Comparison of ENCODE assay signal across 12 mouse cellular contexts in the genomic region with DNA sequence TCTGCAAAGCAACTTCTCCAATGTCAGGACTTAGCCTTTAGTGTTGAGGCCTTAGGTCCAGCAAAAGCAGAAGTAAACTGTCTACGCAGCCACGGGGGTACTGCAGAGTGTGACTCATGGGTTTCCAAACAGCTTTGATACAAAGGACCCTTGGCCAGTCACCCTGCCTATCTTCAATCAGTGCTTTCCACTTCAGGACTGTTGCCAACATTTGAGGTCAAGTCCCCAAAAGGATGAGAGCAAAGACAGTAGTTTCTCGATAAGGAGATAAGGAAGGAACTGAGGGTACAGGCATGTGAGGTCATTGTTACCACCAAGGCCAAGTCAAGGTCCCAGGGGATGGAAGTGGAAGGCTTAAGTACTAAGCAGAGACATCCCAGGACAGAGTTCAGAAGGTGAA. TPM values are rescaled to one million over a fixed set of nuclear protein-coding genes. Genes with fewer than 3 reads are reported as not detected.
DNase-seq lines count a peak whose midpoint lies in the region; ATAC-seq and TF ChIP-seq lines count a peak whose summit lies in the region.
"Had no signal": no experiment of that assay in that cellular context is flagged by ENCODE, and none has a peak within 500 bp of the region (broad histone marks: within the 10 kb centered on the region; RNA-seq: fewer than 3 reads in every experiment).

No protein-coding gene starts in this region.

- H3K27me3 ChIP-seq in kidney, embryonic 15.5 days = peaks cover 4% of the 10 kb centered on the region; the same call in 1 of the 2 replicates
- H3K27me3 ChIP-seq in CH12.LX (replicated peaks) = no peaks in the 10 kb centered on the region
- H3K27me3 ChIP-seq: limb, embryonic 15.5 days had no signal

- H3K36me3 ChIP-seq in kidney, embryonic 15.5 days = no peaks in the 10 kb centered on the region
- H3K36me3 ChIP-seq in CH12.LX (replicated peaks in 1 of 2; ENCODE audit: control insufficient read depth in 1 of 2, insufficient read depth in 1 of 2, low read length in 1 of 2) = no peaks in the 10 kb centered on the region
- H3K36me3 ChIP-seq: limb, embryonic 15.5 days had no signal

- in situ Hi-C loops in CH12.LX (cut with MboI; ENCODE audit: low pct_ligation_motif_present, low pct_unique_long_range_greater_than_20kb, low sequenced_read_pairs) = no loop called here

- no peak for TF ChIP-seq EP300 in CH12.LX (IDR thresholded peaks at IDR 0.05; ENCODE audit: low read length)

- no peaks in the 10 kb centered on the region for H3K9me3 ChIP-seq in kidney, embryonic 15.5 days (replicated peaks)
- no peaks in the 10 kb centered on the region for H3K9me3 ChIP-seq in CH12.LX (replicated peaks; ENCODE audit: low read length)
- H3K9me3 ChIP-seq: limb, embryonic 15.5 days had no signal

- WGBS in kidney, embryonic 15.5 days = 78% methylated on average over 3 of the region's 3 CpGs

- peak; percentile 43 for DNase-seq in kidney, adult 11 months
- DNase-seq in CH12.LX (ENCODE audit: extremely low read depth) = peak; percentile 18
- no peak for DNase-seq in layer of hippocampus, adult 8-10 months (ENCODE audit: low spot score in 2 of 2)
- DNase-seq in urinary bladder, postnatal 36 days (ENCODE audit: low spot score in 2 of 2) = no peak
- DNase-seq: cerebellum, adult 18-20 months; layer of hippocampus, postnatal 36 days; thymus, postnatal 25 days had no signal

- no peak overlapping the region for H3K27ac ChIP-seq in kidney, embryonic 15.5 days
- no peak overlapping the region for H3K27ac ChIP-seq in CH12.LX (ENCODE audit: insufficient read depth, low read depth)
- H3K27ac ChIP-seq: limb, embryonic 15.5 days had no signal

- no peak for ATAC-seq in kidney, embryonic 15.5 days (replicated peaks; ENCODE audit: low FRiP score)
- ATAC-seq in granulocyte monocyte progenitor cell, adult 5-6 weeks (replicated peaks; ENCODE audit: poor library complexity, severe bottlenecking) = peak; percentile 100
- peak; percentile 92 for ATAC-seq in megakaryocyte progenitor cell, adult 5-6 weeks (replicated peaks; ENCODE audit: poor library complexity)
- ATAC-seq: activated CD4-positive, CD25-positive, alpha-beta regulatory T cell, adult 4 months had no signal

- H3K79me2 ChIP-seq in CH12.LX (replicated peaks; ENCODE audit: control insufficient read depth, extremely low read depth, insufficient read depth, poor library complexity, severe bottlenecking) = no peaks in the 10 kb centered on the region

- no peak overlapping the region for H3K4me2 ChIP-seq in kidney, embryonic 15.5 days
- no peak overlapping the region for H3K4me2 ChIP-seq in CH12.LX (ENCODE audit: insufficient read depth, low read depth, poor library complexity, severe bottlenecking)
- H3K4me2 ChIP-seq: limb, embryonic 15.5 days had no signal

- no peak for TF ChIP-seq CTCF in CH12.LX (conservative IDR thresholded peaks at IDR 0.05 in 1 of 2, IDR thresholded peaks at IDR 0.05 in 1 of 2; ENCODE audit: low read depth in 2 of 2, low read length in 2 of 2)

- TF ChIP-seq POLR2A in CH12.LX (IDR thresholded peaks at IDR 0.05; ENCODE audit: low read depth, low read length) = no peak

- no peak overlapping the region for H3K4me3 ChIP-seq in kidney, embryonic 15.5 days (replicated peaks)
- no peak overlapping the region for H3K4me3 ChIP-seq in CH12.LX (replicated peaks in 1 of 3; ENCODE audit: low read depth in 2 of 3, low read length in 2 of 3, poor library complexity in 1 of 3)
- H3K4me3 ChIP-seq: limb, embryonic 15.5 days had no signal

- H3K4me1 ChIP-seq in kidney, embryonic 15.5 days = no peaks in the 10 kb centered on the region
- peaks cover 0 to 19% of the 10 kb centered on the region in 2 experiments; a peak in 2 of 4 replicates for H3K4me1 ChIP-seq in CH12.LX (ENCODE audit: control insufficient read depth in 1 of 2, insufficient read depth in 2 of 2)

- dilution Hi-C loops in CH12.LX (cut with MboI; ENCODE audit: extremely low pct_ligation_motif_present, extremely low pct_unique_long_range_greater_than_20kb, low sequenced_read_pairs) = no loop called here

- no peak for TF ChIP-seq RAD21 in CH12.LX (IDR thresholded peaks at IDR 0.05; ENCODE audit: low read depth, low read length)

- no peak overlapping the region for H3K9ac ChIP-seq in kidney, embryonic 15.5 days
- no peak overlapping the region for H3K9ac ChIP-seq in CH12.LX (ENCODE audit: insufficient read depth, low read depth)
- H3K9ac ChIP-seq: limb, embryonic 15.5 days had no signal

TF ChIP-seq in CH12.LX, 34 proteins besides CTCF, POLR2A, EP300 and RAD21:
- no peak for TF ChIP-seq MAFK (IDR thresholded peaks at IDR 0.05; ENCODE audit: insufficient replicate concordance, low read length)
- no peak for TF ChIP-seq IRF4 (IDR thresholded peaks at IDR 0.05; ENCODE audit: low read depth, low read length)
- no peak for TF ChIP-seq ETS1 (conservative IDR thresholded peaks at IDR 0.05; ENCODE audit: low read depth, low read length)
- no peak for TF ChIP-seq CHD1 (IDR thresholded peaks at IDR 0.05; ENCODE audit: low read depth, low read length)
- TF ChIP-seq ZKSCAN1 (IDR thresholded peaks at IDR 0.05; ENCODE audit: borderline replicate concordance, low read depth, low read length) = no peak
- no peak for TF ChIP-seq NRF1 (IDR thresholded peaks at IDR 0.05; ENCODE audit: low read depth, low read length)
- TF ChIP-seq E2F4 (IDR thresholded peaks at IDR 0.05; ENCODE audit: insufficient replicate concordance, low read depth, low read length) = no peak
- no peak for TF ChIP-seq MAZ (IDR thresholded peaks at IDR 0.05; ENCODE audit: low read depth, low read length)

RNA-seq across cellular contexts. Expression of a gene that starts 2.3 kb away (rescaled TPM):
- polyA plus RNA-seq in kidney, embryonic 15.5 days (2015; fragmentation: Nextera tagmentation; extraction: Ambion mirVana) = 5.2 and 5.6 TPM in 2 replicates
- 0.04 and 0.08 TPM in 2 replicates for total RNA-seq in CH12.LX (2012; rRNA removed)
- 0.05 and 0.09 TPM in 2 replicates for total RNA-seq in CH12.LX (2014; rRNA removed)
- 0.07 and 0.14 TPM in 2 replicates for polyA plus RNA-seq in CH12.LX (2012; ENCODE audit: insufficient read length, low read depth)
- total RNA-seq in granulocyte monocyte progenitor cell, adult 5-6 weeks (2014; fragmentation: Nextera tagmentation) = not detected in 2 replicates
- total RNA-seq in granulocyte monocyte progenitor cell, adult 5-6 weeks (2017) = not detected in 2 replicates
- not detected in 2 replicates for total RNA-seq in megakaryocyte progenitor cell, adult 5-6 weeks (2015)
- not detected in 2 replicates for total RNA-seq in megakaryocyte progenitor cell, adult 5-6 weeks (2017)
- under 1 TPM in 3 of 4 experiments, not detected in 1; 0.12 to 0.30 (median 0.23) TPM for total RNA-seq in layer of hippocampus, adult 8-10 months (2022)

RNA-seq across cellular contexts. Expression of a gene that starts 40.0 kb away (rescaled TPM):
- 1.5 and 2.1 TPM in 2 replicates for polyA plus RNA-seq in kidney, embryonic 15.5 days (2015; fragmentation: Nextera tagmentation; extraction: Ambion mirVana)
- 88.9 and 96.3 TPM in 2 replicates for total RNA-seq in CH12.LX (2012; rRNA removed)
- 138 and 148 TPM in 2 replicates for total RNA-seq in CH12.LX (2014; rRNA removed)
- 87.6 and 90.9 TPM in 2 replicates for polyA plus RNA-seq in CH12.LX (2012; ENCODE audit: insufficient read length, low read depth)
- 58.7 and 63.8 TPM in 2 replicates for total RNA-seq in granulocyte monocyte progenitor cell, adult 5-6 weeks (2014; fragmentation: Nextera tagmentation)
- total RNA-seq in granulocyte monocyte progenitor cell, adult 5-6 weeks (2017) = 74.4 and 84.7 TPM in 2 replicates
- 46.5 and 54.2 TPM in 2 replicates for total RNA-seq in megakaryocyte progenitor cell, adult 5-6 weeks (2015)
- 77.9 and 86.1 TPM in 2 replicates for total RNA-seq in megakaryocyte progenitor cell, adult 5-6 weeks (2017)
- 1 to 10 TPM; 1.4 to 4.4 (median 2.6) TPM for total RNA-seq in layer of hippocampus, adult 8-10 months (2022)

Comparison
In these comparisons a context has a peak if more than half of its experiments do, and no peak if none do; other contexts are left out.
1. DNase-seq: peak in kidney, adult 11 months (single experiment) and CH12.LX (single experiment); none in layer of hippocampus, adult 8-10 months (0 of 2) and urinary bladder, postnatal 36 days (0 of 2).
2. RNA of a gene that starts 40.0 kb away (total RNA-seq): 88.9 to 148 TPM in CH12.LX, 46.5 to 86.1 TPM in megakaryocyte progenitor cell, adult 5-6 weeks and 58.7 to 84.7 TPM in granulocyte monocyte progenitor cell, adult 5-6 weeks; 1.4 to 4.4 TPM in layer of hippocampus, adult 8-10 months; every median in the first group is over 4 times any median in the second.